Comparison of ENCODE assay signal across 10 mouse cellular contexts in the genomic region with DNA sequence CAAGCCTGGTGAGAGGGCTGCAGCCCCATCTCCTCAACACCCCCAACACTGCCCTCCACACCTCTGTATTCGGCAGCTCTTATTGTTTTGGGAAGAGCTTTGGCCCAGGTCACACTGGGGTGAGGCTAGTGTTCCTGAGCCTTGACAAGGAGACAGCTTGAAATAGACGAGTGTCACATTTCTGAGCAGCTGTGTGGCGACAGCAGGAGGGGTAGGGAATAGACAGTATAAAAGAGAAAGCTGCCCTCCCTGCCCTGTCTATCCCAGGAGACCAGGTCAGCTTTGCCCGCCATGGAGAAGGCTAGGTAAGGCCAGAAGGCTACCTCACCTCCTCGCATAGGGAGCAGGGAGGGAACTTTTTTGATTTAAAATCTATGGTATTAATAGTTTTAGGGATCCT. TPM values are rescaled to one million over a fixed set of nuclear protein-coding genes. Genes with fewer than 3 reads are reported as not detected.
DNase-seq lines count a peak whose midpoint lies in the region; ATAC-seq and TF ChIP-seq lines count a peak whose summit lies in the region.
"Had no signal": no experiment of that assay in that cellular context is flagged by ENCODE, and none has a peak within 500 bp of the region (broad histone marks: within the 10 kb centered on the region; RNA-seq: fewer than 3 reads in every experiment).

A gene (plus strand): TSS at position 257 of the 400 bp plus-strand sequence.

- peaks cover 2% of the 10 kb centered on the region; the same call in 1 of the 2 replicates for H3K4me1 ChIP-seq in lung, adult 2 months (ENCODE audit: control insufficient read depth, insufficient read depth, low read length)
- peaks cover 3% of the 10 kb centered on the region for H3K4me1 ChIP-seq in embryonic facial prominence, embryonic 11.5 days (ENCODE audit: control insufficient read depth, insufficient read depth, low read length)
- peaks cover 45% of the 10 kb centered on the region for H3K4me1 ChIP-seq in limb, embryonic 10.5 days

- H3K36me3 ChIP-seq in embryonic facial prominence, embryonic 11.5 days (replicated peaks; ENCODE audit: control insufficient read depth, insufficient read depth, low read depth, low read length): no peaks in the 10 kb centered on the region
- H3K36me3 ChIP-seq in limb, embryonic 10.5 days: peaks cover 5% of the 10 kb centered on the region; the same call in 1 of the 2 replicates

- DNase-seq in lung, adult 2 months: no peak
- DNase-seq in lung, postnatal 10 days: no peak
- DNase-seq in embryonic facial prominence, embryonic 11.5 days (ENCODE audit: low spot score): no peak
- DNase-seq in gastrocnemius, postnatal 36 days: peak in 1 of 2 experiments; percentile 42
- DNase-seq in limb, embryonic 10.5 days (ENCODE audit: low spot score): no peak
- DNase-seq in frontal cortex, postnatal 25 days (ENCODE audit: low spot score in 2 of 2): no peak
- DNase-seq: forebrain, postnatal 0 days; layer of hippocampus, adult 9-11 months had no signal

- TF ChIP-seq CTCF in lung, adult 2 months (IDR thresholded peaks at IDR 0.05; ENCODE audit: insufficient read depth, low read length): no peak

- no peaks in the 10 kb centered on the region for H3K9me3 ChIP-seq in embryonic facial prominence, embryonic 11.5 days (replicated peaks; ENCODE audit: control insufficient read depth, low read length)
- H3K9me3 ChIP-seq in limb, embryonic 10.5 days (replicated peaks): no peaks in the 10 kb centered on the region

- H3K27me3 ChIP-seq in embryonic facial prominence, embryonic 11.5 days (ENCODE audit: control insufficient read depth, insufficient read depth, low read length): no peaks in the 10 kb centered on the region
- H3K27me3 ChIP-seq in limb, embryonic 10.5 days (ENCODE audit: low read depth, poor library complexity, severe bottlenecking): 0 out of 2 replicates have a peak, but pooled peaks cover 6% of the 10 kb centered on the region

- ATAC-seq in embryonic facial prominence, embryonic 11.5 days (replicated peaks; ENCODE audit: insufficient number of reproducible peaks, low FRiP score, low TSS enrichment, low read depth): no peak; the same call in 1 of the 2 replicates
- ATAC-seq in megakaryocyte, adult 5-6 weeks (ENCODE audit: poor library complexity, severe bottlenecking): no peak
- ATAC-seq in cerebellum, adult (ENCODE audit: insufficient number of reproducible peaks, low FRiP score, low TSS enrichment): no peak
- ATAC-seq: forebrain, postnatal 0 days had no signal

- no peak for TF ChIP-seq POLR2A in lung, adult 2 months (IDR thresholded peaks at IDR 0.05; ENCODE audit: borderline replicate concordance, extremely low read depth, low read depth, low read length)

- 82% methylated on average over 5 of the region's 5 CpGs for WGBS in lung, adult 2 months
- 31% methylated on average over 5 of the region's 5 CpGs for WGBS in embryonic facial prominence, embryonic 11.5 days
- WGBS in limb, embryonic 10.5 days: 40% methylated on average over 5 of the region's 5 CpGs

- H3K4me3 ChIP-seq in lung, adult 2 months (replicated peaks; ENCODE audit: extremely low read depth, low read depth, low read length): no peak within 1 kb of the TSS
- no peak within 1 kb of the TSS for H3K4me3 ChIP-seq in embryonic facial prominence, embryonic 11.5 days (ENCODE audit: low read depth, low read length)
- H3K4me3 ChIP-seq in limb, embryonic 10.5 days: peak within 1 kb of the TSS; percentile 52

- intact Hi-C loops in gastrocnemius, postnatal 36 days (cut with DNase I): no loop called here

- peak within 1 kb of the TSS; percentile 22; the same call in 1 of the 2 replicates for H3K9ac ChIP-seq in embryonic facial prominence, embryonic 11.5 days (replicated peaks; ENCODE audit: low read length)
- H3K9ac ChIP-seq: forebrain, postnatal 0 days had no signal

- H3K27ac ChIP-seq in embryonic facial prominence, embryonic 11.5 days (replicated peaks; ENCODE audit: low read depth, low read length): no peak within 1 kb of the TSS
- H3K27ac ChIP-seq in limb, embryonic 10.5 days: peak within 1 kb of the TSS; percentile 84

- no peak within 1 kb of the TSS for H3K4me2 ChIP-seq in embryonic facial prominence, embryonic 11.5 days (ENCODE audit: low read depth, low read length)

RNA-seq across cellular contexts. Expression of the gene that starts here (rescaled TPM):
- polyA plus RNA-seq in lung, adult 2 months (2012; rRNA removed): 7.3 and 15.7 TPM in 2 replicates
- polyA plus RNA-seq in embryonic facial prominence, embryonic 11.5 days (2014; fragmentation: Nextera tagmentation; extraction: Ambion mirVana): 0.96 and 1.1 TPM in 2 replicates
- total RNA-seq in gastrocnemius, postnatal 36 days (2021): 100 to 1,000 TPM; 439 to 486 TPM
- 0.50 and 0.85 TPM in 2 replicates for polyA plus RNA-seq in limb, embryonic 10.5 days (2016; fragmentation: Nextera tagmentation; extraction: Ambion mirVana)
- not detected in 2 replicates for total RNA-seq in megakaryocyte, adult 5-6 weeks (2015)
- total RNA-seq in megakaryocyte, adult 5-6 weeks (2017): not detected in 2 replicates
- total RNA-seq: forebrain, postnatal 0 days had no signal

Comparison
In these comparisons a context has a peak if more than half of its experiments do, and no peak if none do; other contexts are left out.
1. RNA of the gene that starts here (total RNA-seq): 439 to 486 TPM in gastrocnemius, postnatal 36 days; not detected in megakaryocyte, adult 5-6 weeks; every median in the first group is over 100 times any median in the second.